ENCODE assay signal across 15 mouse cellular contexts in the genomic region with DNA sequence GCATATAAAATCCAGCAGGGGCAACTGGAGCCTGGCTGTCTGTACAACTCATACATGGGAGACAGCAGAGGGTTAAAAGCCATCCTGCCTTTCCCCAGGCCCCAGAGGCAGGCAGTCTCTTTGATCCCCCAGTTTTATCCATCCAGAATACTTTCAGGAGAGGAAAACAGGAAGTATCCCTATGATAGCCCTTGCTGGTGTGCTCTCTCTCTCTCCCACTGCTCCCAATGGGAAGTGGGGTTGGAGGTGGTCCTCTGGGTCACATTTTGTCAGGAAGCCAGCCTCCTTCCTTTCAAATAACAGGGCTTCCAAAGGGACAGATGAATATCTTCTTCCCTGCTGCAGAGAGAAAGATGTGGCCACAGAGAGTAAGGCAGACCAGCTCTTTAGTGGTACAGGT. TPM values are rescaled to one million over a fixed set of nuclear protein-coding genes. Genes with fewer than 3 reads are reported as not detected.
DNase-seq lines count a peak whose midpoint lies in the region; ATAC-seq and TF ChIP-seq lines count a peak whose summit lies in the region.
"Had no signal": no experiment of that assay in that cellular context is flagged by ENCODE, and none has a peak within 500 bp of the region (broad histone marks: within the 10 kb centered on the region; RNA-seq: fewer than 3 reads in every experiment).

No protein-coding gene starts in this region.

- no peak overlapping the region for H3K4me2 ChIP-seq in heart, embryonic 15.5 days
- no peak overlapping the region for H3K4me2 ChIP-seq in neural tube, embryonic 13.5 days
- H3K4me2 ChIP-seq in neural tube, embryonic 15.5 days: no peak overlapping the region
- peak overlapping the region; percentile 44 for H3K4me2 ChIP-seq in liver, embryonic 14.5 days (ENCODE audit: low read depth)
- H3K4me2 ChIP-seq: embryonic facial prominence, embryonic 15.5 days; forebrain, embryonic 15.5 days had no signal

- H3K27me3 ChIP-seq in heart, embryonic 15.5 days: no peaks in the 10 kb centered on the region
- H3K27me3 ChIP-seq in heart, adult 2 months (ENCODE audit: control insufficient read depth, insufficient read depth, low read length): no peaks in the 10 kb centered on the region
- H3K27me3 ChIP-seq in neural tube, embryonic 13.5 days: no peaks in the 10 kb centered on the region
- H3K27me3 ChIP-seq in neural tube, embryonic 15.5 days (replicated peaks): no peaks in the 10 kb centered on the region
- H3K27me3 ChIP-seq in liver, embryonic 14.5 days (ENCODE audit: control insufficient read depth, insufficient read depth, low read length): no peaks in the 10 kb centered on the region
- H3K27me3 ChIP-seq: embryonic facial prominence, embryonic 15.5 days; forebrain, embryonic 15.5 days had no signal

- no peak for ATAC-seq in heart, embryonic 15.5 days (replicated peaks; ENCODE audit: insufficient number of reproducible peaks, insufficient read depth, low FRiP score, low read depth)
- no peak for ATAC-seq in neural tube, embryonic 13.5 days (ENCODE audit: low read depth)
- ATAC-seq in neural tube, embryonic 15.5 days (ENCODE audit: low FRiP score): no peak
- ATAC-seq in liver, embryonic 14.5 days (ENCODE audit: insufficient read depth): no peak
- ATAC-seq: forebrain, embryonic 15.5 days; hindbrain, postnatal 0 days had no signal

- no peak for TF ChIP-seq POLR2A in heart, adult 2 months (IDR thresholded peaks at IDR 0.05; ENCODE audit: insufficient read depth, low read depth, low read length)

- TF ChIP-seq CTCF in heart, adult 2 months (IDR thresholded peaks at IDR 0.05): no peak
- no peak for TF ChIP-seq CTCF in liver, embryonic 14.5 days (IDR thresholded peaks at IDR 0.05; ENCODE audit: low read depth)

- intact Hi-C loops in heart, adult 2 months (cut with DNase I): no loop called here

- H3K4me1 ChIP-seq in heart, embryonic 15.5 days (replicated peaks): peaks cover 69% of the 10 kb centered on the region
- peaks cover 24% of the 10 kb centered on the region for H3K4me1 ChIP-seq in heart, adult 2 months (ENCODE audit: control insufficient read depth, insufficient read depth, low read length)
- H3K4me1 ChIP-seq in neural tube, embryonic 13.5 days (replicated peaks): peaks cover 50% of the 10 kb centered on the region
- H3K4me1 ChIP-seq in neural tube, embryonic 15.5 days: peaks cover 28% of the 10 kb centered on the region
- peaks cover 82 to 84% of the 10 kb centered on the region in 2 experiments for H3K4me1 ChIP-seq in liver, embryonic 14.5 days (replicated peaks; ENCODE audit: control insufficient read depth in 2 of 2, insufficient read depth in 2 of 2, low read length in 1 of 2)

- H3K79me2 ChIP-seq in heart, adult 2 months (replicated peaks; ENCODE audit: control insufficient read depth, insufficient read depth, low read length): no peaks in the 10 kb centered on the region

- H3K4me3 ChIP-seq in heart, embryonic 15.5 days: no peak overlapping the region
- no peak overlapping the region for H3K4me3 ChIP-seq in heart, adult 2 months
- no peak overlapping the region for H3K4me3 ChIP-seq in neural tube, embryonic 13.5 days
- no peak overlapping the region for H3K4me3 ChIP-seq in neural tube, embryonic 15.5 days (replicated peaks)
- no peak overlapping the region for H3K4me3 ChIP-seq in liver, embryonic 14.5 days (ENCODE audit: insufficient read depth in 1 of 2, low read depth in 2 of 2, low read length in 2 of 2)
- H3K4me3 ChIP-seq: embryonic facial prominence, embryonic 15.5 days; forebrain, embryonic 15.5 days; gastrocnemius, adult 2 months had no signal

- H3K27ac ChIP-seq in heart, embryonic 15.5 days: peak overlapping the region; percentile 93
- no peak overlapping the region; the same call in 1 of the 2 replicates for H3K27ac ChIP-seq in heart, adult 2 months
- peak overlapping the region; percentile 38; the same call in 1 of the 2 replicates for H3K27ac ChIP-seq in neural tube, embryonic 13.5 days (replicated peaks)
- no peak overlapping the region; the same call in 1 of the 2 replicates for H3K27ac ChIP-seq in neural tube, embryonic 15.5 days (replicated peaks)
- H3K27ac ChIP-seq in liver, embryonic 14.5 days: peak overlapping the region; percentile 100
- H3K27ac ChIP-seq: embryonic facial prominence, embryonic 15.5 days; forebrain, embryonic 15.5 days; hindbrain, postnatal 0 days had no signal

- no peak for TF ChIP-seq EP300 in heart, adult 2 months (IDR thresholded peaks at IDR 0.05; ENCODE audit: insufficient read depth, low read depth, low read length)
- no peak for TF ChIP-seq EP300 in liver, embryonic 14.5 days (IDR thresholded peaks at IDR 0.05; ENCODE audit: low read depth)

- DNase-seq in heart, adult 2 months: no peak
- DNase-seq in liver, embryonic 14.5 days (ENCODE audit: low read depth in 3 of 3, low spot score in 3 of 3): no peak
- DNase-seq in layer of hippocampus, postnatal 14 days (ENCODE audit: low spot score in 2 of 2): no peak
- DNase-seq in adrenal gland, postnatal 25 days: no peak
- DNase-seq: cerebellum, adult 18-20 months; gastrocnemius, adult 2 months; heart, postnatal 10 days; lung, postnatal 14 days; thymus, adult 2 months had no signal

- H3K36me3 ChIP-seq in heart, embryonic 15.5 days: no peaks in the 10 kb centered on the region
- H3K36me3 ChIP-seq in heart, adult 2 months (ENCODE audit: control insufficient read depth, insufficient read depth, low read length): no peaks in the 10 kb centered on the region
- H3K36me3 ChIP-seq in neural tube, embryonic 13.5 days: no peaks in the 10 kb centered on the region
- no peaks in the 10 kb centered on the region for H3K36me3 ChIP-seq in neural tube, embryonic 15.5 days
- H3K36me3 ChIP-seq in liver, embryonic 14.5 days (replicated peaks; ENCODE audit: control insufficient read depth, insufficient read depth, low read depth): no peaks in the 10 kb centered on the region
- H3K36me3 ChIP-seq: embryonic facial prominence, embryonic 15.5 days; forebrain, embryonic 15.5 days had no signal

- H3K9ac ChIP-seq in heart, embryonic 15.5 days: no peak overlapping the region
- H3K9ac ChIP-seq in heart, adult 2 months (ENCODE audit: low read depth, low read length): no peak overlapping the region
- H3K9ac ChIP-seq in neural tube, embryonic 13.5 days: peak overlapping the region; percentile 22; the same call in 1 of the 2 replicates
- H3K9ac ChIP-seq in neural tube, embryonic 15.5 days (replicated peaks): no peak overlapping the region
- H3K9ac ChIP-seq in liver, embryonic 14.5 days (replicated peaks): peak overlapping the region; percentile 55
- H3K9ac ChIP-seq: embryonic facial prominence, embryonic 15.5 days; forebrain, embryonic 15.5 days had no signal

- H3K9me3 ChIP-seq in heart, embryonic 15.5 days (replicated peaks): no peaks in the 10 kb centered on the region
- H3K9me3 ChIP-seq in neural tube, embryonic 13.5 days: no peaks in the 10 kb centered on the region
- H3K9me3 ChIP-seq in neural tube, embryonic 15.5 days (replicated peaks): no peaks in the 10 kb centered on the region
- no peaks in the 10 kb centered on the region for H3K9me3 ChIP-seq in liver, embryonic 14.5 days (ENCODE audit: control insufficient read depth, low read length)
- H3K9me3 ChIP-seq: embryonic facial prominence, embryonic 15.5 days; forebrain, embryonic 15.5 days had no signal

RNA-seq across cellular contexts. Expression of gene Pim1, which starts 50.1 kb away (rescaled TPM):
- polyA plus RNA-seq in heart, embryonic 15.5 days (2015; fragmentation: Nextera tagmentation; extraction: Ambion mirVana): 17.9 and 18.2 TPM in 2 replicates
- total RNA-seq in heart, adult 2 months (2021): 10 to 100 TPM; 17.2 to 20.5 TPM
- polyA plus RNA-seq in heart, adult 2 months (2012; rRNA removed): 24.6 and 27.9 TPM in 2 replicates
- 12.4 and 14.4 TPM in 2 replicates for polyA plus RNA-seq in neural tube, embryonic 13.5 days (2015; fragmentation: Nextera tagmentation; extraction: Ambion mirVana)
- polyA plus RNA-seq in neural tube, embryonic 15.5 days (2015; fragmentation: Nextera tagmentation; extraction: Ambion mirVana): 9.0 and 15.8 TPM in 2 replicates
- 61.4 and 64.5 TPM in 2 replicates for polyA plus RNA-seq in liver, embryonic 14.5 days (2012; rRNA removed)
- 60.4 and 69.9 TPM in 2 replicates for polyA plus RNA-seq in liver, embryonic 14.5 days (2014; fragmentation: Nextera tagmentation; extraction: Ambion mirVana)
- total RNA-seq in layer of hippocampus, postnatal 14 days (2021): 1 to 10 TPM; 3.1 to 6.0 TPM
- 88.8 and 160 TPM in 2 replicates for total RNA-seq in adrenal gland, postnatal 25 days (2021)

Comparison
In these comparisons a context has a peak if more than half of its experiments do, and no peak if none do; other contexts are left out.
1. H3K27ac ChIP-seq: peak in heart, embryonic 15.5 days (single experiment), neural tube, embryonic 13.5 days (single experiment) and liver, embryonic 14.5 days (single experiment); none in heart, adult 2 months (single experiment) and neural tube, embryonic 15.5 days (single experiment).
2. H3K9ac ChIP-seq: peak in neural tube, embryonic 13.5 days (single experiment) and liver, embryonic 14.5 days (single experiment); none in heart, embryonic 15.5 days (single experiment), heart, adult 2 months (single experiment) and neural tube, embryonic 15.5 days (single experiment).